Mouse (Mus musculus) B cell, adult 67 days (primary cell): ENCODE results near the gene Trim26. TPM values are rescaled to one million over a fixed set of nuclear protein-coding genes. Genes with fewer than 3 reads are reported as not detected.

Experiments
- total RNA-seq, 2 experiments: library from RNA; stranded (reverse); gene quantifications; 4 replicates each; pipeline ENCODE4 v1.2.4; 2023

The Trim26 gene
- total RNA-seq = 100 to 1,000 TPM; 175 to 200 TPM

DNA sequence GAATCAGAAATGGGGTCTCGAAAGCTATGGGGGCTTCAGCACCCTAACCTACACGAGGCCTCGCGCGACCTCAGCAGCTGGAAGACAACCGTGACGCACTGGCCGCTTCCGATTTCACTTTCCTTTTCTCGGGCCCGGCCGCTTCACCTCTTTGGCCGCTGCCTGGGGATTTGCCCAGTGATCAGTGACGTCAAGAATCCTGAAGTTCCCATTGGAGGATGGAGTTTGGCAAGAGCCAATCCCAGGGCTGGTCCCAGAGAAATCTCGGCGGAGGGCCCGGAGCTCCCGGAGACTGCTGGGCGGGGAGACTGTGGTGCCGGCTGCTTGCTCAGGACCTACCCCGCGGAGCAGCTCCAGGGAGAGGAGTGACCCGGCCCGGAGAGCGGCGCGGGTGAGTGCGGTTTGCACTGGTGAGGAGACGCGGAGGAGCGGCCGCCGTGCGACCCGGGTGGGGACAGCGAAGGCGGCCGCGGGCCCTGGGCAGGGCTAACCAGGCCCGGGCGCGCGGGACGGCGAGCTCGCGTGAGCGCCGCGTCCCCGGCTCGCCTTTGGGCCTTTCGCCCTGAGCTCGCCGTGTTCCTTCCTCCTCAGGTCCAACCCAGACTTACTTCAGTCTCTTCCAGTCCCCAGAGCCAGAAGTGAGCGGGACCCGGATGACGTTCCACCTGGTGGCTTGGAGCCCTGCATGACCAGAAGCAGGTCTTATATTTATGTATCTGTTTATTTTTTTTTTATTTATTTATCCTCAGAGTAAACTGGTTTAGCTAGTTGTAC is at the start of gene Trim26:
TSS of gene Trim26 (plus strand) at position 261 of the 774 bp plus-strand sequence.

DNA sequence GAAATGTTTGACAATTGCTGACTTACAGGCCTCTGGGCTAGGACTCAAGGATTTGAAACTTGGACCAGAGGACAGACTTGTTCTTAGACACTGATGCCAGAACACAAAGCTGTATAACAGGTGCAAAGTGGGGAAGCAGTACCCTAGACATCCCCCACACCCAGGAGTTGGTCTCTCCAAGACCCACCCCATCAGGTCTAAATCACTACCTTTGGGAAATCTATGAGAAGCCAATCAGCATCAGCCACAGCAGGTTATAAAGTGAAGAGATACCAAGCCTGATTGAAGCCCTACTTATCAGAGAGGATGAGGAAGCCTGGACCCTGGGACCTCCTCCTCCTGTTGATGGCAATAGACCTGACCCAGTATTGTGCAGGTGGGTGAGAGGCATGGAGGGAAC is 25.1 kb upstream of the Trim26 start, which contains the start of gene H2-M10.6:
TSS of gene H2-M10.6 (plus strand) at position 301 of the 400 bp plus-strand sequence.

DNA sequence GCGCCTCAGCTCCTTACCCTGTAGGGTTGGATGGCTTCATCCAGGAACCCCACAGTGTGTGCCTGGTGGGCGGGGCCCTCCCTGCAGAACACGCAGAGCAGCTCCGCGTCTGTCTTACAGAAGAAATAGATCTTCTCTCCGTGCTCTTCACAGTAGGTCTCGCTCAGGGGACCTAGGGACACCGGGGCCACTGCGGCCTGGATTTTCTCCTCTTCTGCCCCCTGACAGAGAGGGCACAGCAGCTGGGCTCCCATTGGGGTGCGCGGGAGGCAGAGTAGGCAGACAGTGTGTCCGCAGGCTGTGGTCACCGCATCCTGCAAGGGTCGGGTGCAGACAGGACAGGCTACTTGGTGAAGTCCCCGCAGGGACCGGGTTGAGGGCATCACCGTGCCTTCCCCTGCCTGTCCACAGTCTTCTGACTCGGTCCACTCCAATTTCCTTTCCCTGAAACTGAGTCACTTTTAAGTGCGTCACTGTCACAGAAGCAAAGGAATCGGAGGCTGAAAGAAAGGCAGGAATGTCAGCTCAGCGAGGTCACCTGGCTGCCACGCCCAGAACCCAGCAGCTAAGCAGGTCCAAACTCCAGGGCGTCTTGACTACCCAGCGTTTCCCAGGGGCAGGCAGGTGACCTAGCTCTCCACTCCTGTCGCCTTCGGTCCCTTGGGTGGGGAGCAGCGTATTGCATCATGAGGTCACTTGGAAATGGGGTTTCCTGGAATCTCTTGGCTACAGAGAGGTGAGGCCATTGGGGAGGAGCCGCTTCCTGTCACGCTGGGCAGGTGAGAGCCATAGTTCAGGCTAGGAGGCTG is 30.0 kb downstream of the Trim26 start, which contains the start of gene Trim15:
TSS of gene Trim15 (minus strand) at position 492 of the 809 bp plus-strand sequence.

DNA sequence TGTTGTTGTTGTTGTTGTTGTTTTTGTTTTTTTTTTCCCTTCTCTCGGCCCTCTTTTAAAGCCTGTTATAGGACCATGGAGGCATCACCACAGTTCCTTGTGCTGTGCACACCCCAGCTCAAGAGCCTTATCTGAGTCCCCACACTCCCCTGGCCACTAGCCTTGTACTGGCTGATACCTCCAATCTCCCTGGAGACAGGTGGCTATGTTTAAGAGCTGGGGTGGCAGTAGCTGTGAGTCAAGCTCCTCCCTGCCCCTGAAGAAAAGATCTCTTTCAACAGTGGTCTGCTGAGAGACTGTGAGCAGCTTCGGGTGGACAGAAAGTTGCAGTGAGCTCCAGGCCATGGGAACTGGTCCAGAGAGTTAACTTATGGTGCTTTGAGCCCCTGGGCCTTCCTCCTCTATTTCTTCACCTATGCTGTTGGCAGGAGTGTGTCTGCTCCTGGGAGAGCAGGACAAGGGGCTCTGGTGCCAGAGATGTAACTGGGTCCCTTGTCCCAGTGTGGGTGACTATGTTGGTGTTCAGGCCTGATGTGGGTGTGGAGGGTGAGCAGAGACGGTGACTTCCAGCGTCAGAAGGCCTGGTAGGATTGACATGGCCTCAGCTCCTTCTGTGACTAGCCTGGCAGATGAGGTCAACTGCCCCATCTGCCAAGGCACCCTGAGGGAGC is 32.5 kb downstream of the Trim26 start, which contains the start of gene Trim10:
TSS of gene Trim10 (plus strand) at position 291 of the 671 bp plus-strand sequence.

DNA sequence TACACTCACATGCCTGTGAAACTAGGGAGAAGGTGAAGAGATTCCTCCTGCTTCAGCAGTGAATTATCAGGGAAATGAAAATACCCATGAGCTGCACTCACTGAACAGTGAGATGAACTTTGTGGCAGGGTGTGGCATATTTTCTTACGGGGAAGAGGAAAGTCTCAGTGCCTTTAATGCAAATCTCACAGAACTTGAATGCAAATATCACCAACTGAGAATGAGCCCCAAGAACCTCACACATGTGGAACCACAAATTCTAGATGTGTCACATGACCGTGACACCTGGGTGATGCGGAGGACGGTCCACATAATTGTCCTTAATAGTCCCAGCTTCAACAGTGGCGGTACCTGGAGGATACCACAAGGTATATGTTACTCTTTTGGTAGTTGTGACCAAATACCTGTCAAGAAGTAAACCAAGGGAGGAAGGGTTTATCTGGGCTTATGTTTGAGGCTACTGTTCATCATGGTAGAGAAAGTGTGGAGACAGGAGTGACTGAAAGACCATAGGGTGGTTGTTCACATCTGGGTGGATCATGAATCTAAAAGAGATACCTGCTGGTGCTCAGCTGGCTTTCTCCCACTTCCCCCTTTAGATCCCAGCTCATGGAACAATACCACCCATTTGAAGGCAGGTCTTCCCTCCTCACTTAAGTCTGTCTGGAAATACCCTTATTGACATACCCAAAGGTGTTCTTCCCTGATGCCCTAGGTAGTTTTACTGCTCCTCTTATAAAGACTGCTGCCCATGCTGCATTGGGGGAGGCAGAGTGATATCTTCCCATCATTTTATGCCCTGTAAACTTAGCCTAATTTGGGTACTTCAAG is 53.4 kb downstream of the Trim26 start, which contains the start of gene Trim40:
TSS of gene Trim40 (minus strand) at position 51 of the 831 bp plus-strand sequence.

DNA sequence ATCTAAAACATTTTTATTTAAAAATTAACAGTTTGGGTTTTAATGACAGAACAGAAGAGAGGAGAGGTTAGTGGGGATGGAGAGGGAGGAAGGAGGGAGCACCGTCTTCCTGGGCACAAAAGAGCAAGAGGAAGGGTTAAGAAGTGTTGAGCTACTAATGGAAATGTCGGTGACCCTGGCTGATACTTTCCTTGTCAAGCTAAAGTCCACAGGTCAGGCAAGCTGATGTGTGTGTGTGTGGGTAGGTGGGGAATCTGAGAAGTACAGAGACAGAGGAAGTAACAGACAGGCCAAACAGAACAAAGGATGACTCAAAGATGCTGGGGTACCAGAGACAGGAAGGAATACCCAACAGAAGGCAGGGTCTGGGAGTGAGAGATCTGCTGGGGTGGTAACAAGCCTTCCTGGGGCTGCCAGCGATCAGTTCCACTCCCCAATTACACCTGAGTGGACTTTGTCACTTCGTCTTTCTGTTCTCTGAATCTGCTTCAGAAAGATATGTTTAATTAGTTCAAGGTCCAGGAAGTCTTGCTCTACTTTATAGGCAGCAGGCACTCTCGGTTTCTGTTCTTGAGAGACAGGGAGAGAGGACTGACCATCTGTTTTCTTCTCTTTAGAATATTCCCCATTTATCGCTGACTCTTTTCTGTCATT is 60.7 kb downstream of the Trim26 start, which contains the start of gene Trim31:
TSS of gene Trim31 (plus strand) at position 567 of the 654 bp plus-strand sequence.

Other genes with a start within 250 kb of the Trim26 start
- not detected for gene H2-M9, start 194.5 kb upstream of the Trim26 start, total RNA-seq
- not detected for gene H2-M1, start 164.9 kb upstream of the Trim26 start, total RNA-seq
- not detected for gene H2-M10.5, start 64.2 kb upstream of the Trim26 start, total RNA-seq
- gene H2-M10.6, start 25.0 kb upstream of the Trim26 start, total RNA-seq = not detected
- gene Trim15, start 30.1 kb downstream of the Trim26 start, total RNA-seq = not detected
- gene Trim10, start 32.4 kb downstream of the Trim26 start, total RNA-seq = under 1 TPM in 1 of 2 experiments, not detected in 1; 0.46 TPM
- under 1 TPM in 1 of 2 experiments, not detected in 1; 0.36 TPM for gene Trim40, start 53.0 kb downstream of the Trim26 start, total RNA-seq
- gene Trim31, start 61.0 kb downstream of the Trim26 start, total RNA-seq = not detected
- gene Rnf39, start 105.8 kb downstream of the Trim26 start, total RNA-seq = not detected
- gene Ppp1r11, start 114.6 kb downstream of the Trim26 start, total RNA-seq = 100 to 1,000 TPM in 1 of 2 experiments, 10 to 100 TPM in 1; 95.2 to 105 TPM
- gene Znrd1, start 121.4 kb downstream of the Trim26 start, total RNA-seq = 10 to 100 TPM; 70.2 to 71.0 TPM
- 1 to 10 TPM; 1.6 to 7.4 TPM for gene Znrd1as, start 121.5 kb downstream of the Trim26 start, total RNA-seq
- gene 2410137M14Rik, start 144.1 kb downstream of the Trim26 start, total RNA-seq = not detected
- not detected for gene H2-M5, start 152.4 kb downstream of the Trim26 start, total RNA-seq
- not detected for gene Zfp57, start 164.0 kb downstream of the Trim26 start, total RNA-seq
- not detected for gene Mog, start 186.3 kb downstream of the Trim26 start, total RNA-seq
- gene Gabbr1, start 208.8 kb downstream of the Trim26 start, total RNA-seq = 10 to 100 TPM; 65.4 to 88.3 TPM